In genomic region chr4:129399813-129400212, GRCm38 (mm10) we compare ENCODE assay signal across 19 mouse cellular contexts. TPM values are rescaled to one million over a fixed set of nuclear protein-coding genes. Genes with fewer than 3 reads are reported as not detected.
"Had no signal": no experiment of that assay in that cellular context is flagged by ENCODE, and none has a peak within 500 bp of the region (broad histone marks: within the 10 kb centered on the region; RNA-seq: fewer than 3 reads in every experiment).

No protein-coding gene starts in this region.

- DNase-seq: retina, postnatal 1 day; right cerebral cortex, adult 18-20 months; right cerebral cortex, postnatal 14 days; right cerebral cortex, postnatal 25 days; right cerebral cortex, postnatal 4 days; spleen, adult 18-20 months; thymus, adult 18-20 months; thymus, adult 2 months; thymus, postnatal 14 days; thymus, postnatal 25 days; thymus, postnatal 36 days; thymus, postnatal 4 days had no signal

- H3K36me3 ChIP-seq: neural tube, embryonic 13.5 days; neural tube, embryonic 15.5 days; stomach, embryonic 15.5 days had no signal

- H3K4me1 ChIP-seq: neural tube, embryonic 13.5 days; neural tube, embryonic 15.5 days; stomach, embryonic 15.5 days had no signal

- H3K4me3 ChIP-seq: neural tube, embryonic 13.5 days; neural tube, embryonic 15.5 days; stomach, embryonic 15.5 days had no signal

- H3K9me3 ChIP-seq: neural tube, embryonic 13.5 days; neural tube, embryonic 15.5 days; stomach, embryonic 15.5 days had no signal

- H3K9ac ChIP-seq: neural tube, embryonic 13.5 days; neural tube, embryonic 15.5 days; stomach, embryonic 15.5 days had no signal

- H3K27ac ChIP-seq: neural tube, embryonic 13.5 days; neural tube, embryonic 15.5 days; stomach, embryonic 15.5 days; stomach, postnatal 0 days had no signal

- H3K27me3 ChIP-seq: neural tube, embryonic 13.5 days; neural tube, embryonic 15.5 days; stomach, embryonic 15.5 days had no signal

RNA-seq across cellular contexts. Expression of gene Zbtb8b, which starts 40.8 kb away (rescaled TPM):
- total RNA-seq: neutrophil, adult 5-6 weeks had no signal
- polyA plus RNA-seq: small intestine, adult 2 months; spleen, adult 2 months had no signal
